Mouse (Mus musculus): ENCODE measurements around the gene Glcci1. TPM values are rescaled to one million over a fixed set of nuclear protein-coding genes. Genes with fewer than 3 reads are reported as not detected.

The Glcci1 gene
- polyA plus RNA-seq, 1 experiment from 2014 or later: 8.7 TPM

DNA sequence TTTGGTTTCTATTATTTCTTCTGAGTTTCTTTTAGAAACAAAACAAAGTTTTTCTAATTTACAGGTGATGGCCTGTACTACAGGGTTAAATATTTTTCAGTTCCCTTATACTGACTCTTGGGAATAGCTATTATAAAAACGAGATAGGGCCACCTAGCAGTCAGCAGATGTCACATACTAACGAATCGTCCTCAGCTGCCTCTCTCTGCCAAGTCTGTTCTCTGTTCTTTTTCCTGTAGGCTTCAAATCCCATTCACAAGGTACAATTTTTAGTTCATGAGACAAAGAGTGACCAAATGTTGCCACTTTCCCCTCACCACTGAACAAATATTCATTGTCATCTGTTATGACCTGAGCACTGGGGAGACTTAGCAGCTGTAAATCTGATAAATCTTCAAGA is 5.4 kb upstream of the Glcci1 start:
- peaks cover 4% of the 10 kb centered on the region; the same call in 1 of the 2 replicates for H3K4me1 ChIP-seq (ENCODE audit: control insufficient read depth, insufficient read depth, low read length)
- no peak overlapping the region for H3K27ac ChIP-seq (replicated peaks; ENCODE audit: low read depth, low read length)
- H3K27me3 ChIP-seq (replicated peaks; ENCODE audit: control insufficient read depth, insufficient read depth, low read length): no peaks in the 10 kb centered on the region
- H3K4me3 ChIP-seq (ENCODE audit: low read depth, low read length): no peak overlapping the region
- H3K4me2 ChIP-seq (ENCODE audit: low read depth, low read length): no peak overlapping the region
- DNase-seq (ENCODE audit: low spot score) (no peak), ATAC-seq (ENCODE audit: low read depth) (no peak)
- no peaks in the 10 kb centered on the region for H3K36me3 ChIP-seq (ENCODE audit: control insufficient read depth, insufficient read depth, low read length)
- WGBS: 41% methylated on average over 3 of the region's 3 CpGs
- H3K9ac ChIP-seq (ENCODE audit: low read depth, low read length): no peak overlapping the region
- H3K9me3 ChIP-seq (ENCODE audit: control insufficient read depth, low read length): peaks cover 4% of the 10 kb centered on the region; the same call in 1 of the 2 replicates

DNA sequence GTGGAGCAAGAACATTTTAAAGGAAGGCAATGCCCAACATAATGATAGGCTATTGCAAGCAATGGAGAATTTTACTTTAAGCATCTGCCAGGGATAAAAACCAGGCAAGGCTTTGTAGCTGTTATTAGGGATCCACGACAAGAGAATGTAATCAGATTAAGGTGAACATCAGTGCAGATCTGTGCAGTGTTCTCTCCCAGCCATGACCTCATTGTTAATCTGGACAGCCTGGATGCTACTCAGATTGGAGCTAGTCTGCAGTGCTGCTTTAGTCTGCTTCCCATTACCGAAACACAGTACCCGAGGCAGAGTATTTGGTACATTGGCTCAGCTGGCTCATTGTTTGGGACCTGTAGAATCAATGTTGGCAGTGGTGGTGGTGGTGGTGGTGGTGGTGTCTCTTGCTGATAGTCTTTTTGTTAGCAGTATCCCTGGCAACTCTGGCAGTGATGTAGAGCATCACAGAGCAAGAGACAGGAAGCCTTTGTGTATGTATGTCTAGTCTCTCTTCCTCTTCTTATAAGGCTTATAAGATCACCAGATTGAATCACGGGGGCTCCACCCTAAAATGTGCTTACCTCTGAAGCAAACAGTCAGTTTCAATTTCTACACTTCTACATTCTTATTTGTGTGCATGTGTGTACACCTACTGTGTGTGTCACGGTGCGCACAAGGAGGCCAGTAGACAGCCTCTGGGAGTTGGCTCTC is 4.7 kb upstream of the Glcci1 start:
- Histone ChIP-seq H3K4me3 (ENCODE audit: low read depth, low read length) (no peak overlapping the region), H3K9me3 (ENCODE audit: control insufficient read depth, low read length) (no peaks in the 10 kb centered on the region), H3K9ac (ENCODE audit: low read depth, low read length) (no peak overlapping the region), H3K27ac (replicated peaks; ENCODE audit: low read depth, low read length) (no peak overlapping the region), H3K27me3 (replicated peaks; ENCODE audit: control insufficient read depth, insufficient read depth, low read length) (no peaks in the 10 kb centered on the region), H3K4me2 (ENCODE audit: low read depth, low read length) (no peak overlapping the region), H3K36me3 (ENCODE audit: control insufficient read depth, insufficient read depth, low read length) (no peaks in the 10 kb centered on the region), H3K4me1 (ENCODE audit: control insufficient read depth, insufficient read depth, low read length) (peaks cover 4% of the 10 kb centered on the region; the same call in 1 of the 2 replicates)
- WGBS: 80% methylated on average over 6 of the region's 6 CpGs
- DNase-seq (ENCODE audit: low spot score) (no peak), ATAC-seq (ENCODE audit: low read depth) (no peak)

DNA sequence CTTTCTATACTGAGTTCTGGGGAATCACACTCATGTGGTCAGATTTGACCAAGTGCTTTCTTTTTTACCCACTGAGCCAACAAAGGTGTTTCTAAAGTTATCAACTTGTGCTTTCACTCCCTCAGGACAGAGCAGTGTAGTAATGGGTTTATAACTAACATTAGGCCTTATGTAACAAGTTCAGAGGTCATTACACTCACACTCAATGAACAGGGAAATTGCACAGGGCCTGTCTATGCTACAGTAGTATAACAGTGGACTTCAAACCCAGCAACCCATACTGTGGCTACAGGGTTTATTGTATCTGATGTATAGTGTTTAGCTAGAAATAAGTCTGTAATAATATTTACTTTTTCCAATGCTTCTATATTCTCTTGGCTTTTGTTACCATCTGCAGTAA is 2.8 kb upstream of the Glcci1 start:
- no peak overlapping the region for H3K4me2 ChIP-seq (ENCODE audit: low read depth, low read length)
- no peak overlapping the region for H3K27ac ChIP-seq (replicated peaks; ENCODE audit: low read depth, low read length)
- H3K9me3 ChIP-seq (ENCODE audit: control insufficient read depth, low read length): no peaks in the 10 kb centered on the region
- no peaks in the 10 kb centered on the region for H3K27me3 ChIP-seq (replicated peaks; ENCODE audit: control insufficient read depth, insufficient read depth, low read length)
- no peaks in the 10 kb centered on the region for H3K36me3 ChIP-seq (ENCODE audit: control insufficient read depth, insufficient read depth, low read length)
- no peak overlapping the region for H3K9ac ChIP-seq (ENCODE audit: low read depth, low read length)
- H3K4me1 ChIP-seq (ENCODE audit: control insufficient read depth, insufficient read depth, low read length): peaks cover 8% of the 10 kb centered on the region; the same call in 1 of the 2 replicates
- H3K4me3 ChIP-seq (ENCODE audit: low read depth, low read length): no peak overlapping the region
- ATAC-seq (ENCODE audit: low read depth): no peak
- DNase-seq (ENCODE audit: low spot score): no peak

DNA sequence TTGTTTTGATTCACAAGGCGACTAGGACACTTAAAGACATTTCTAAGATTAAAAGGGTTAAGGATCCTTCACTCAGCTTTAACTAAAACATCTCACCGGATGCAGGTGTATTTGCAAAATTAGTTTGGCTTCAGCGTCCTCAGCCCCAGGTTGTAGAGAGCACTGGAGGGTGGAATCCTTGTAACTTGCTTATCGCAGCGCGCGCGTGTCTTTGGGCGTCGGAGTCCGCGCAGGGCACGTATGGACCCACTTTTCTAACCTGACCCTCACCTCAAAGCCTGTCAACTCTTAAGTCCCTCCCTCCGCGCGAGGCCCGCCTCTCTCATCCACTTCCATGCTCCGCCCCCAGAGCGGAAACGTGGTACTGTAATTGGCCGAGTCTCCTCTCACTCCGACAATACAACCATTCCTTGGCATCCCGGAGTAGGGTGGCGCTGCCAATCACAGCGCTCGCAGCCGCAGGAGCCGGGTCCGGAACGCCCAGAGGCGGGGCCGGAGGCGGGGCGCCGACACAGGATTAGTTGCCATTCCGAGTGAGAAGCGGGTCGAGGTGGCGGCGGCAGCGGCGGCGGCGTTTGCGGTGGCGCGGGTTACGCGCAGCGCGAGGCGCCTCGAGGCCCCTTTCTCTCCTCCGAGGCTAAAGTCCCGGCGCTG is 390 bp upstream of the Glcci1 start:
- DNase-seq (ENCODE audit: low spot score) (peak; percentile 99), ATAC-seq (ENCODE audit: low read depth) (peak; percentile 99)
- Histone ChIP-seq H3K4me3 (ENCODE audit: low read depth, low read length) (peak overlapping the region; percentile 88), H3K4me2 (ENCODE audit: low read depth, low read length) (peak overlapping the region; percentile 74), H3K9me3 (ENCODE audit: control insufficient read depth, low read length) (no peaks in the 10 kb centered on the region), H3K27me3 (replicated peaks; ENCODE audit: control insufficient read depth, insufficient read depth, low read length) (no peaks in the 10 kb centered on the region), H3K9ac (ENCODE audit: low read depth, low read length) (peak overlapping the region; percentile 95), H3K4me1 (ENCODE audit: control insufficient read depth, insufficient read depth, low read length) (peaks cover 17% of the 10 kb centered on the region), H3K27ac (replicated peaks; ENCODE audit: low read depth, low read length) (peak overlapping the region; percentile 98), H3K36me3 (ENCODE audit: control insufficient read depth, insufficient read depth, low read length) (no peaks in the 10 kb centered on the region)
- under 1% methylated on average over 24 of the region's 56 CpGs for WGBS

DNA sequence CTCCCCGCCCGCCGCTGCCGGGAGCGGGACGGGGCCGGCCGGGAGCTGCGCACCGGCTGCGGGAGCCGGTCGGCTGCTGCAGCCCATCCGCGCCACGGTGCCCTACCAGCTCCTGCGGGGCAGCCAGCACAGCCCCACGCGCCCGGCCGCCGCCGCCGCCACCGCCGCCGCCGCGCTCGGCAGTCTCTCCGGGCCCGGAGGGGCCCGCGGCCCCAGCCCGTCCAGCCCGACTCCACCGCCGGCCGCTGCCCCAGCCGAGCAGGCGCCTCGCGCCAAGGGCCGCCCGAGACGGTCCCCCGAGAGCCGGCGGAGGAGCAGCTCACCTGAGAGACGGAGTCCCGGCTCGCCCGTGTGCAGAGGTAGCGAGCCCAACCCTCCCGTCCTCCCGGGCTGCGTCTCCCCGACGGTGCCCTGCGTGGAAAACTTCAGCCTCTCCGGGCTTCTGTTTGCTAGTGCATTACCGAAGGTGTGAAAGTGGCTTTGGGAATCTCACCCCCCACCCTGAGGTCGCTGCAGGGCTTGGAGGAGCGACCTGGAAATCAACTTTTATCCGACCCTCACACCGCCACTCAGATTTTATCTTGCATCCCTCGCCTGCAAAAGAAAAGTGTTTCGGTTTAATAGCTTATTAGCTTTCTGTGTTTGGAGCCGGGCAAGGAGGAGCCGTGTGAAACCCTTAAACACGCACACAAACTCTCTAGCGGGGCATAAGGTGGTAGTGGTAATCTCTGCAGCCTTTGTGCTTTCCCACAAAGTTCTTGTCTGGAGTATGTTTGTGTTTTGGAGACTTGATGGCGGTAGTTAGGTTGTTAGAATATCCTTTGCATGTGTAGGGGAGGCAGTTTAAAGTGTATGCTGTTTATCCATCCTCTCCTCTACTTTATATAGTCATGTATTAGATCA is 812 bp downstream of the Glcci1 start:
- WGBS: under 1% methylated on average over 28 of the region's 73 CpGs

DNA sequence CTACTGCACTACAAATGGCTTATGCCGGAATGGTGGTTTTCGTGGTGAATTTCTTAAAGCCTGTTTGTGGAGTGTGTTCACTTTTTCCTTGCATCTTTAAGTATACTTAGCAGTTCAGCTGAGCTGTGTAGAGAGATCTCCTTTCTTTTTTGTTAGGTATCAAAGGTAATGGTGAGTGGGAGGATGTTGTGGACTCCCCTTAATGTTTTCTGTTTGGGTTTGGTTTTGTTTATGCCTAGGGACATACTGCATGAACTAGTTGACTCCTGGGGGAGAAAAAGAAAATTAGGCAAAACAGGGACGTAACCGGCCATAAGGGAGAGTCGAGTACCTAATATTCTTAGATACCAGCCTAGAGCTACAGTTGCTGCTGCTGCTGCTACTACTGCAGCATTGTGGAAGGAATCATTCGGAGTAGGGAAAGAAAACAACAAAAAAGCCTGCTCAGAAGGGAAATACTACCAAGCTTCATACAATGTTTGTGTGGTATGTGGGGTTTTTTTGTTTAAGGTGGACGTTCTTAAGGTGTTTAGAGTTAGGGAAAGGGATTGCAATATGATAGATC is 1.5 kb downstream of the Glcci1 start:
- H3K9ac ChIP-seq (ENCODE audit: low read depth, low read length): peak overlapping the region; percentile 95
- H3K27me3 ChIP-seq (replicated peaks; ENCODE audit: control insufficient read depth, insufficient read depth, low read length): no peaks in the 10 kb centered on the region
- H3K9me3 ChIP-seq (ENCODE audit: control insufficient read depth, low read length): no peaks in the 10 kb centered on the region
- H3K27ac ChIP-seq (replicated peaks; ENCODE audit: low read depth, low read length): peak overlapping the region; percentile 98; the same call in 1 of the 2 replicates
- peak overlapping the region; percentile 63 for H3K4me2 ChIP-seq (ENCODE audit: low read depth, low read length)
- peak; percentile 19 for DNase-seq (ENCODE audit: low spot score)
- H3K36me3 ChIP-seq (ENCODE audit: control insufficient read depth, insufficient read depth, low read length): no peaks in the 10 kb centered on the region
- ATAC-seq (ENCODE audit: low read depth): no peak
- H3K4me3 ChIP-seq (ENCODE audit: low read depth, low read length): peak overlapping the region; percentile 88
- peaks cover 17% of the 10 kb centered on the region for H3K4me1 ChIP-seq (ENCODE audit: control insufficient read depth, insufficient read depth, low read length)
- 3% methylated on average over 7 of the region's 7 CpGs for WGBS

More for the DNA sequence above, 812 bp downstream of the Glcci1 start:
- DNase-seq (ENCODE audit: low spot score) (peak; percentile 44), ATAC-seq (ENCODE audit: low read depth) (peak; percentile 3; the same call in 1 of the 2 replicates)
- Histone ChIP-seq H3K9ac (ENCODE audit: low read depth, low read length) (peak overlapping the region; percentile 95), H3K9me3 (ENCODE audit: control insufficient read depth, low read length) (no peaks in the 10 kb centered on the region), H3K36me3 (ENCODE audit: control insufficient read depth, insufficient read depth, low read length) (no peaks in the 10 kb centered on the region), H3K27me3 (replicated peaks; ENCODE audit: control insufficient read depth, insufficient read depth, low read length) (no peaks in the 10 kb centered on the region), H3K27ac (replicated peaks; ENCODE audit: low read depth, low read length) (peak overlapping the region; percentile 98), H3K4me3 (ENCODE audit: low read depth, low read length) (peak overlapping the region; percentile 88), H3K4me1 (ENCODE audit: control insufficient read depth, insufficient read depth, low read length) (peaks cover 17% of the 10 kb centered on the region), H3K4me2 (ENCODE audit: low read depth, low read length) (peak overlapping the region; percentile 63)

DNA sequence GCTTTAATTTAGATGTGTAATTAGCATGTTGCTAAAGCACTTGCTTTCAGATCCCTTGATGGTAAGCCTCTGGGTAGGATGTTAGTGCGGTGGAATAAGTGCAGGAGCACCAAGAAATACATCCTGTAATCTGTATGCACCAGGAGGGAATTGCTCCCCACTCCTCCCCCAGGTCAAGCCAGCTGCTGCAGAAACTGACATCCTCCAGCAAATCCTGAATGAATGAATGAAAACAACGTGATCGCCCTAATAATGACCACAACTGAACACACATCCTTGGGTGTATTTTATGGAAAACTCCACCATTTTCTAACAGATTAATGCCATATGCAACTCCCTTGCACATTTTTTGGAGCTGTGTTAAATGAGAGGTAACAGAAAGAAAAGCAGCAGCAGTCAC is 2.0 kb downstream of the Glcci1 start:
- Histone ChIP-seq H3K4me3 (ENCODE audit: low read depth, low read length) (peak overlapping the region; percentile 88), H3K27ac (replicated peaks; ENCODE audit: low read depth, low read length) (0 out of 2 replicates have a peak overlapping the region, but pooled peaks have one; percentile 11), H3K27me3 (replicated peaks; ENCODE audit: control insufficient read depth, insufficient read depth, low read length) (no peaks in the 10 kb centered on the region), H3K4me2 (ENCODE audit: low read depth, low read length) (peak overlapping the region; percentile 63), H3K4me1 (ENCODE audit: control insufficient read depth, insufficient read depth, low read length) (peaks cover 17% of the 10 kb centered on the region), H3K9ac (ENCODE audit: low read depth, low read length) (peak overlapping the region; percentile 95), H3K9me3 (ENCODE audit: control insufficient read depth, low read length) (no peaks in the 10 kb centered on the region), H3K36me3 (ENCODE audit: control insufficient read depth, insufficient read depth, low read length) (no peaks in the 10 kb centered on the region)
- peak; percentile 20 for DNase-seq (ENCODE audit: low spot score)
- no peak for ATAC-seq (ENCODE audit: low read depth)
- WGBS: 7% methylated on average over 3 of the region's 3 CpGs

DNA sequence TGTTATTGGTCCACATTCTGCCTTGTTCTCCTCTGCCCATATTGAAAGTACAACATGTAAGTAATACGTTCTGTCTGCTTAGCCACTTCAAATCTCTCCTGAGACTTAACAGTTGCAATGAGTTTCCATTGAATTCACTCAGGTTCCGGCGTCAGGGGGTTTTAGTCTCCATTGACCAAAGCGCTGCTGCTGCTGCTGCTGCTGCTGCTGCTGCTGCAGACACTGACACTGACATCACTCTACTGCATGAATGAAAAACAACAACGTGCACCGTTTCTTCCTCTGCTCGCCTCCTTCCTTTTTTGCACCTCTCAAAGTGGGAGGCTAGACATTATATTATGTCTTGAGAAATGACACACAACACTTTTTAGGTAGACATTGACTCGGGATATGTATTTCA is 3.0 kb downstream of the Glcci1 start:
- ATAC-seq (ENCODE audit: low read depth): no peak
- 22% methylated on average over 8 of the region's 8 CpGs for WGBS
- Histone ChIP-seq H3K4me1 (ENCODE audit: control insufficient read depth, insufficient read depth, low read length) (peaks cover 17% of the 10 kb centered on the region), H3K4me3 (ENCODE audit: low read depth, low read length) (peak overlapping the region; percentile 88), H3K27ac (replicated peaks; ENCODE audit: low read depth, low read length) (no peak overlapping the region), H3K9me3 (ENCODE audit: control insufficient read depth, low read length) (no peaks in the 10 kb centered on the region), H3K27me3 (replicated peaks; ENCODE audit: control insufficient read depth, insufficient read depth, low read length) (no peaks in the 10 kb centered on the region), H3K36me3 (ENCODE audit: control insufficient read depth, insufficient read depth, low read length) (no peaks in the 10 kb centered on the region), H3K9ac (ENCODE audit: low read depth, low read length) (peak overlapping the region; percentile 95; the same call in 1 of the 2 replicates), H3K4me2 (ENCODE audit: low read depth, low read length) (peak overlapping the region; percentile 63)
- peak; percentile 56 for DNase-seq (ENCODE audit: low spot score)

Data from embryonic facial prominence, embryonic 14.5 days (tissue).